Mouse (Mus musculus) limb, embryonic 13.5 days (tissue): ENCODE data around the gene Fam83c. TPM values are rescaled to one million over a fixed set of nuclear protein-coding genes. Genes with fewer than 3 reads are reported as not detected.
"Not testable (repeated sequence)": the region's sequence is repeated elsewhere in the genome, so short reads cannot be mapped to it uniquely, and the experiment has no call there.

Source experiments
- ATAC-seq: fragments of 200-750 bp; cut with Nextera tagmentation; 2 replicates; pipeline ENCODE4 v1.8.0; 2017; ENCODE audit warnings: low read depth, moderate number of reproducible peaks, moderate TSS enrichment; ENCODE audit not compliant: low FRiP score
- H3K27ac ChIP-seq: fragments of 300-500 bp; sonication (generic); 2 replicates; pipeline ENCODE4 v1.5.1; 2015; ENCODE audit warnings: inconsistent platforms, mild to moderate bottlenecking, moderate library complexity
- H3K27me3 ChIP-seq: fragments of 300-500 bp; sonication (generic); 2 replicates; pipeline ENCODE4 v1.6.1; 2015; ENCODE audit warnings: mild to moderate bottlenecking, inconsistent platforms
- H3K36me3 ChIP-seq: fragments of 300-500 bp; sonication (generic); 2 replicates; pipeline ENCODE4 v1.6.1; 2015; ENCODE audit warnings: inconsistent platforms, mild to moderate bottlenecking, moderate library complexity
- H3K4me1 ChIP-seq: fragments of 300-500 bp; sonication (generic); 2 replicates; pipeline ENCODE4 v1.6.1; 2015; ENCODE audit warnings: inconsistent platforms
- H3K4me2 ChIP-seq: fragments of 300-500 bp; sonication (generic); replicated peaks from 2 replicates; pipeline ENCODE4 v1.6.1; 2015; ENCODE audit warnings: inconsistent platforms, mild to moderate bottlenecking, moderate library complexity
- H3K4me3 ChIP-seq: fragments of 300-500 bp; sonication (generic); 2 replicates; pipeline ENCODE4 v1.5.1; 2015; ENCODE audit warnings: moderate library complexity, mild to moderate bottlenecking, inconsistent platforms
- H3K9ac ChIP-seq: fragments of 300-500 bp; sonication (generic); 2 replicates; pipeline ENCODE4 v1.6.1; 2015; ENCODE audit warnings: mild to moderate bottlenecking, inconsistent platforms
- H3K9me3 ChIP-seq: fragments of 300-500 bp; sonication (generic); 2 replicates; pipeline ENCODE4 v1.6.1; 2016; ENCODE audit warnings: inconsistent platforms
- WGBS: fragments of 180-500 bp; shearing (Covaris S2); methylation state at CpG from one replicate; pipeline ENCODE4 v1.1.7; 2015; 5-methylcytosine and 5-hydroxymethylcytosine counted together
- polyA plus RNA-seq: library from polyadenylated mRNA; unstranded; fragments of >200 nt; fragmentation: Nextera tagmentation; extraction: Ambion mirVana; gene quantifications from 2 replicates; pipeline ENCODE4 v1.2.1, GENCODE M21; 2015

The Fam83c gene
- polyA plus RNA-seq, 1 experiment from 2014 or later, result 0.47 TPM

DNA sequence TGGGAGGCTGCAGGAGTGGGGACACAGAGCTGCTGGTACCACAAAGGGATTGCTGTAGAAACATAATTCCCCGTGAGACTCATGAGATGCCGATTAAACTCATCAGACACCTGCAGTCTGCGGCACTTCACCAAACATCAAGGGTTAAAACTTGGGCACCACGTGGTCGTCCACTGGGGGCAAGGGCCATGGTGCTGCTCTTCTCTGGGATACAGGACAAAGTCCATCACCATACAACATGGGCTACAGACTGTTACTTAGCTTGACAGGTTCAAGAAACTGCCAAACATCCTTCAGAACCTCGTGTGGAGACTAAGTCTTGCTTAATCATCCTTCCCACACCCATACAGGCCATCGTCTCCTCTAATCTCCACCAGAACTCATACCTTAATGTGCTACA is 25.4 kb upstream of the Fam83c start:
- Histone ChIP-seq H3K9me3 (no peaks in the 10 kb centered on the region), H3K36me3 (peaks cover 33% of the 10 kb centered on the region), H3K4me2 (no peak overlapping the region), H3K4me1 (peaks cover 25% of the 10 kb centered on the region), H3K27me3 (no peaks in the 10 kb centered on the region), H3K27ac (no peak overlapping the region), H3K4me3 (no peak overlapping the region), H3K9ac (no peak overlapping the region)
- WGBS, result 85% methylated on average over 7 of the region's 7 CpGs
- no peak for ATAC-seq

DNA sequence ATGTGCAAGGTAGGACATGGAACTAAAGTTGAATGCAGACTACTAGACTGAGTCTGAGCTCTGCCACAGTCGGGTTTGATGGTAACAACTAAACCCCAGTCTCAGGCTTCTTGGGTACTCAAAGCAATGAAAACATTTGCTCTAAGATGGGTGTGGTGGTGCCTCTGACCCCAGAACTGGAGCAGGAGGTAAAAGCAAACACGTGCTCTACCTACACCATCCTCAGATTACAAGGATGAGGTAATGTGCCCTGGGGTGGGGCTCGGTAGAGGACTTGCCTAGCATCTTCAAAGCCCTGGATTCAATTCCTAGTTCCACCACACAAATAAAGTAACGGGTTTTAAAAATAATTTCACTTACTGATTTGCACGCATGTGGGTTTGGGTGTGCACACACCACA is 17.9 kb upstream of the Fam83c start:
- Histone ChIP-seq H3K4me2 (no peak overlapping the region), H3K9me3 (no peaks in the 10 kb centered on the region), H3K27me3 (no peaks in the 10 kb centered on the region), H3K4me3 (no peak overlapping the region), H3K9ac (no peak overlapping the region), H3K4me1 (peaks cover 7% of the 10 kb centered on the region), H3K36me3 (peaks cover 81% of the 10 kb centered on the region), H3K27ac (no peak overlapping the region)
- no peak for ATAC-seq
- WGBS, result 73% methylated on average over 5 of the region's 5 CpGs

DNA sequence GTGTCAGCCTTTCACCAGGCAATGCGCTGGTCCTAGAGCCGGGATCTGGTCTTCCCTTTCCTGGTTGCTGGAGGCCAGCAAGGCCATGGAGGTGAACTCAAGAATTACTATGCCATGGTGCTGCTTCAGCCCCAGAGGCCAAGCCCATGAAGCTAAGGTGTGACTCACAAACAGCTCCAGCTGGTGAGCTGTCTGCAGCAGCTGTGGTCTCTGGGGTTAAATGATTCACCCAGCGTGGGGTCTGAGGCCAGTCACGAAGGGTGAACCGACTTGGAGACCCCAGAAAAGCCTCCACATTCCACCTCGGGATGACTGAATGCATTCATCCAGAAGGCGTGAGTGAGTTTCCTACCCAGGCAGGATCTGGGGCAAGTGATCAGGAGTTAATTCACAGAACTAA is 15.5 kb upstream of the Fam83c start:
- H3K4me3 ChIP-seq, result no peak overlapping the region
- no peaks in the 10 kb centered on the region for H3K27me3 ChIP-seq
- no peak overlapping the region for H3K4me2 ChIP-seq
- peaks cover 74% of the 10 kb centered on the region for H3K36me3 ChIP-seq
- H3K4me1 ChIP-seq, result peaks cover 27% of the 10 kb centered on the region
- ATAC-seq, result no peak
- H3K9ac ChIP-seq, result no peak overlapping the region
- WGBS, result 73% methylated on average over 7 of the region's 7 CpGs
- no peak overlapping the region; the same call in 1 of the 2 replicates for H3K27ac ChIP-seq
- no peaks in the 10 kb centered on the region for H3K9me3 ChIP-seq

DNA sequence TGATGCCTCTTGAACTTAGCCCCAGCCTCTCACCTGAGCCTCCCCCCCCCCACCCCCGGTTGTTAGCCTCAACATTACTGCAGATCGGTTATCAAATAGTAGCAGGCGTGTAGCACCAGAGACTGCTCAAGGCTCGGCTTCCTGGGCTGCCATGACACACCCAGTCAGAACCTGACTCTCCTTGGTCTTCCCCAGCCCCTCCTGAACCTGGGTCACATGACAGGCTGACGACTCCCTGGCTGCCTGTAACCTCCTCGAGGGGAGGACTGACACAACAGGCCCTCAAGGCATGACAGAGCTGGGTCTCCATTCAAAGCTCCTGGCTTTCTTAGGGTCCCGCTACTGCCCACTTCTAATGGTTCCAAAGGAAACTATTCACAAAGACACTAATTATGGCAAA is 14.8 kb upstream of the Fam83c start:
- Histone ChIP-seq H3K9me3 (no peaks in the 10 kb centered on the region), H3K9ac (no peak overlapping the region), H3K4me3 (no peak overlapping the region), H3K27ac (no peak overlapping the region; the same call in 1 of the 2 replicates), H3K4me1 (peaks cover 27% of the 10 kb centered on the region), H3K4me2 (no peak overlapping the region), H3K36me3 (peaks cover 74% of the 10 kb centered on the region), H3K27me3 (no peaks in the 10 kb centered on the region)
- 61% methylated on average over 7 of the region's 7 CpGs for WGBS
- no peak for ATAC-seq

DNA sequence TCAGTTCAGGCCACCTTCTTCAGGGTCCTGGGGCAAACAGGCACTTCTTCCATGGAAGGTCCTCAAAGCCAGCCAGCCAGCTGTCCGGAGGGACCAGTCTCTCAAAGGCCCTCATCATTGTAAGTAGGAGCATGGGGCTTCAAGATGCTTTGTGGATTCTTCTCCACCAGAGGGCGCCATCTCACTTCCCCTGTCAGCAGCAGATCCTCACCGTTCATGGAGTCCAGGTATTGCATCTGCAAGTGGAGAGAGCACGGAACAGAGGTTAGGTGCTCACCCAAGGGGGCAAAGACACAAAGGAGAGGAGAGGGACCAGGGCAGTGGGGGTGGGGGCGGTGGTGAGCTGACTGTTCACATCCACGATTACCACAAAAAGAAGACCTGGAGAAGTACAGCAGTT is 13.6 kb upstream of the Fam83c start:
- ATAC-seq, result no peak
- H3K9ac ChIP-seq, result no peak overlapping the region
- H3K4me1 ChIP-seq, result peaks cover 27% of the 10 kb centered on the region
- no peak overlapping the region for H3K27ac ChIP-seq
- peaks cover 64% of the 10 kb centered on the region for H3K36me3 ChIP-seq
- no peaks in the 10 kb centered on the region for H3K27me3 ChIP-seq
- H3K4me3 ChIP-seq, result no peak overlapping the region
- WGBS, result 22% methylated on average over 6 of the region's 6 CpGs
- no peaks in the 10 kb centered on the region for H3K9me3 ChIP-seq
- H3K4me2 ChIP-seq, result no peak overlapping the region

DNA sequence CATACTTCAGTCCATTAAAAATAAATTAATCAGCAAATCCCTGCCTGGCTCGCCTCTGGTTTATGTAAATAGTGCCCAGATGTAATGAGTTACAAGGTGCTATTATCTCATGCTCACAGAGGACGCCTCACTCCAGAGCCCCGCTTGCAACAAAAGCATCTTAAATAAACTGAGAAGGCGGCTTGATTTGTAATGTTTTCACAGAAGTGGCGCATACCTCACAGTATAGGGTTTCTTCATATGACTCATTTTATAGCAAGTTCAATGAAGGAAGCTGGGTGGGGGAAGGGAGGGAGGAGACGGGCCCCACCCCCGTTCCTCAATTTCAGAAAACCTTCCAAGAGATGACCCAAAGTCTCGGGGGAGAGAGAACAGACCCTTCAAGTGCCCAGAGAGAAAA is 12.3 kb upstream of the Fam83c start:
- Histone ChIP-seq H3K27me3 (no peaks in the 10 kb centered on the region), H3K9me3 (no peaks in the 10 kb centered on the region), H3K27ac (peak overlapping the region; percentile 7; the same call in 1 of the 2 replicates), H3K36me3 (peaks cover 54% of the 10 kb centered on the region), H3K4me1 (peaks cover 27% of the 10 kb centered on the region), H3K4me2 (peak overlapping the region; percentile 12; the same call in 1 of the 2 replicates), H3K4me3 (no peak overlapping the region), H3K9ac (no peak overlapping the region)
- WGBS, result 60% methylated on average over 8 of the region's 8 CpGs
- peak; percentile 64; the same call in 1 of the 2 replicates for ATAC-seq

DNA sequence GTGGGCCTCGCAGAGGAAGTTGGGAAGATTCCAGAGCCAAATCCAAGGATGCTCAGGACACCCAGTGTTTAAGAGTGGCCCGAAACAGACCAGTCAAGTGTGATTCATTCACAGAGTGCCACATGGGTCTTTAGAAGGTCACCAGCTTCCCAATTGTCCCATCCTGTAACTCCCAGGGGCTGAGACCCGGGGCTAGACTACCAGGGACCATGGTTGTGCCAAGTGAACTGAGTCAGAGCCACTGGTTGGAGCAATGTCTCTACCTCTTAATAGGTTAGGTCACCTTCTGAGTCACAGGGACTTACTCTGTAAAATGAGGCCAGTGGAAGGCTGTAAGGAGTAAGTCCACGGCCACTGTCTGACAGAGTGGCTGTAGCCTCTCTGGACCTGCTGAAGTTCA is 4.3 kb upstream of the Fam83c start:
- Histone ChIP-seq H3K4me1 (no peaks in the 10 kb centered on the region), H3K27ac (no peak overlapping the region), H3K36me3 (no peaks in the 10 kb centered on the region), H3K27me3 (peaks cover 11% of the 10 kb centered on the region), H3K9me3 (no peaks in the 10 kb centered on the region), H3K9ac (no peak overlapping the region), H3K4me2 (no peak overlapping the region), H3K4me3 (no peak overlapping the region)
- 84% methylated on average over 4 of the region's 4 CpGs for WGBS
- no peak for ATAC-seq

DNA sequence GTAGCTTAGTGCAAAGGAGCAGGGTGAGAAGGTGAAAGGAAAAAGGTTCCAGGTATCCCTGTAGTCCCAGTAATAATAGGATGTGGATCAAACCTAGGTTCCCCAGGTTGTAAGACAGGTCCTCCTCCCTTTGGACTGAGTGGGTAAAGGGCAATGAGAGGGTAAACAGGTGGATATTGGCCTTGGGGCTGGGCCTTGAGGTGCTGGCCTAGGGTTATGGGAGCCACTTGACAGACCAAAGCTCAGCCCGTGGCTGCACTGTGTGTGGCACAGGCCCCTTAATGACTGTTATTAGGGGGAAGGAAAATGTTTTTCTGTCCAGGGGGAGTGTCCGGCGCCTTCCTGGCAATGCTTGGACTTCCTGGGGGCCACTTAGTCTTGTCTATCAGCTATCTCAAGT is 3.3 kb upstream of the Fam83c start:
- H3K4me3 ChIP-seq, result no peak overlapping the region
- WGBS, result 64% methylated on average over 3 of the region's 3 CpGs
- no peak overlapping the region for H3K4me2 ChIP-seq
- ATAC-seq, result no peak
- peaks cover 14% of the 10 kb centered on the region for H3K27me3 ChIP-seq
- H3K36me3 ChIP-seq, result no peaks in the 10 kb centered on the region
- H3K9me3 ChIP-seq, result no peaks in the 10 kb centered on the region
- H3K27ac ChIP-seq, result no peak overlapping the region
- H3K4me1 ChIP-seq, result no peaks in the 10 kb centered on the region
- H3K9ac ChIP-seq, result no peak overlapping the region

DNA sequence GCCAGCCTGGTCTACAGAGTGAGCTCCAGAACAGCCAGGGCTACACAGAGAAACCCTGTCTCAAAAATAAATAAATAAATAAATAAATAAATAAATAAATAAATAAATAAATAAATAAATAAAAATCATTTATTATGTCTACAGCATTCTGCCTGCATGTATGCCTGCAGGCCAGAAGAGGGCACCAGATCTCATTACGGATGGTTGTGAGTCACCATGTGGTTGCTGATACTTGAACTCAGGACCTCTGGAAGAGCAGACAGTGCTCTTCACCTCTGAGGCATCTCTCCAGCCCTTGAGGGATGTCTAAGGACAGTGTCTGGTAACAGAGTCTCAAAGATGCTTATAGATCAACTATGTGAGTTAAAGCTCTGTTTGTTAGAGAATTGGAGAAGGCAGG is 2.6 kb downstream of the Fam83c start:
- not testable (repeated sequence) for H3K4me3 ChIP-seq, H3K4me2 ChIP-seq, ATAC-seq, H3K4me1 ChIP-seq, H3K9me3 ChIP-seq, H3K9ac ChIP-seq, H3K27ac ChIP-seq, H3K36me3 ChIP-seq
- WGBS, result 63% methylated on average over 1 of the region's 1 CpGs
- peaks cover 14% of the 10 kb centered on the region for H3K27me3 ChIP-seq

DNA sequence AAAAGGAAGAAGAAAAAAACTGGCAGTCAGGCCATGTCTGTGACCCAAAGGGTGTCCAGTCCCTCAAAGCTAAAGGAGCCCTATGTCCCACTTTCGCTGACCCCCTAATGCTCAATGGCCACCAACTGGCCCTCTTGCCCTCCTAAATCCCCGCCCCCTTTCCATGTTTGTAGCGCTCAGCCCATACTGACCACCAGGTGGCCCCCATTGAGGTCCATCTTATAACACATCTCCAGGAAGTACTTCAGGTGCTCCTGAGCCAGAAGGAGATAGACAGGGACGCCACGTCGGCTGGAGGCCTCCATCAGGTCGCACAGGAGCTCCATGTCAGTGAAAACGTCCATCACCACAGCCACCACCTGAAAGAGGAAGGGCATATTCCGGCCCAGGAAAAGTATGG is 3.4 kb downstream of the Fam83c start:
- no peaks in the 10 kb centered on the region for H3K9me3 ChIP-seq
- 60% methylated on average over 9 of the region's 9 CpGs for WGBS
- H3K27me3 ChIP-seq, result peaks cover 14% of the 10 kb centered on the region
- peaks cover 11% of the 10 kb centered on the region for H3K4me1 ChIP-seq
- no peak overlapping the region for H3K27ac ChIP-seq
- no peak overlapping the region for H3K9ac ChIP-seq
- no peak for ATAC-seq
- no peak overlapping the region for H3K4me2 ChIP-seq
- H3K36me3 ChIP-seq, result no peaks in the 10 kb centered on the region
- no peak overlapping the region for H3K4me3 ChIP-seq

DNA sequence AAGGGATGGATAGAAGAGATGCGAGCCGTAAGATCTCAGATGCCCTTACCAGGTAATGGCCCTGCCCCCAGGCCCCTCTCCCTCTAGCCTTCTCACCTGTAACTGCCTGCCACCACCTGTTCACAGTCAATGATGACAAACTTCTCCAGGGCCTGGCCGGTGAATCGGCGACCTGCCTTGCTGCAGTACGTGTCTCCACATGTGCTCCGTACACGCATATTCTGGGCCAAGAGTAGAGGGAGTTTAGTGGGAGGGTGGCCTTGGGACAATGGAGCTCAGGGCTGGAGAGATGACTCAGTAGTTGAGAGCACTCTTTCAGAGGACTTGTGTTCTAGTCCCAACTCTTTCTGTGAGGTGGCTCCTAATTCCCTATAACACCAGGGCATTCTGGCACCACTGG is 3.8 kb downstream of the Fam83c start:
- no peak for ATAC-seq
- H3K4me1 ChIP-seq, result peaks cover 11% of the 10 kb centered on the region
- H3K27me3 ChIP-seq, result peaks cover 14% of the 10 kb centered on the region
- no peaks in the 10 kb centered on the region for H3K36me3 ChIP-seq
- H3K9me3 ChIP-seq, result no peaks in the 10 kb centered on the region
- H3K9ac ChIP-seq, result no peak overlapping the region
- H3K4me3 ChIP-seq, result no peak overlapping the region
- 87% methylated on average over 8 of the region's 8 CpGs for WGBS
- H3K27ac ChIP-seq, result no peak overlapping the region
- H3K4me2 ChIP-seq, result no peak overlapping the region

DNA sequence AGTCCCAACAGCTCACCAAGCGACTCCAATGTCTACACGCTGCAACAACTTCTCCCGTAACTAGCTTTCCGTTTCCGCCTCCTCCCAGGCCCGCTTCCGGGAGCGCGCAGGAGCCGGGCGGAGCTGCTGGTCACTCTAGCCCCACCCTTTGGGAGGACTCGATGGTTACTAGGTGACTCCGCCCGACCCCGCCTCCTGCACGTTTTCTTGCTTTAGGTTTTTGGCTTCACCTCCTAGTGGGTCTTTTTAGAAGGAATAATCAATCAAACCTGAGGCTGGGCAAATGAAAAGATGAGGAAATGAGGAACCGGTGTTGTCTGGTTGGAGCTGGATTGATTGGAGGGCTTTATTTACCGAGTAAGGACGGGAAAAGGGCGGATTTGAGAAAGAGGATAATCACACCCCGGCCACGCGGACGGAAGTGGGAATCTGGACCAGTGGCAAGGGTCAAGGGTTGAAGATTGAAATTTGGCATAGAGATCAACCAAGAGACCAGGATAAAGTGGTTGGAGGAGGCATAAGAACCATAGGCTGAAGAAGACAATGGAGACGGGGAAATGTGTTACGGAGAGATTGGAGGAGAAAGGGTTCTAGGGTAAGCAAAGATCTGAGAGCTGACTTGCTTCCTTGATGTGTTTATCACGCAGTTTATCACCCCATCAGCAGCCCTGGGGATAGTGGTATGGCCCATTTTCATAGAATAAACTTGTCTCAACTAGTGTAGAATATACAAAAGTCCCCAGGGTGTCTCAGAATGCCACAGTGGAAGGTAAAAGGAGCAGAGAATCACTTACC is 7.8 kb downstream of the Fam83c start, which contains the start of gene Eif6:
Gene Eif6 (minus strand): TSS at position 296 of the 795 bp plus-strand sequence.
- Histone ChIP-seq H3K27me3 (no peaks in the 10 kb centered on the region), H3K4me2 (peak within 1 kb of the TSS; percentile 94), H3K4me3 (peak within 1 kb of the TSS; percentile 99), H3K4me1 (peaks cover 20% of the 10 kb centered on the region), H3K9me3 (no peaks in the 10 kb centered on the region), H3K9ac (peak within 1 kb of the TSS; percentile 93), H3K27ac (peak within 1 kb of the TSS; percentile 84), H3K36me3 (peaks cover 22% of the 10 kb centered on the region)
- ATAC-seq, result peak; percentile 94
- WGBS, result 3% methylated on average over 27 of the region's 27 CpGs
